Mouse (Mus musculus): ENCODE measurements around the gene Nav2.
A peak's percentile ranks its signal among the peaks of the same experiment; 100 is the strongest.

Nav2 gene

DNA sequence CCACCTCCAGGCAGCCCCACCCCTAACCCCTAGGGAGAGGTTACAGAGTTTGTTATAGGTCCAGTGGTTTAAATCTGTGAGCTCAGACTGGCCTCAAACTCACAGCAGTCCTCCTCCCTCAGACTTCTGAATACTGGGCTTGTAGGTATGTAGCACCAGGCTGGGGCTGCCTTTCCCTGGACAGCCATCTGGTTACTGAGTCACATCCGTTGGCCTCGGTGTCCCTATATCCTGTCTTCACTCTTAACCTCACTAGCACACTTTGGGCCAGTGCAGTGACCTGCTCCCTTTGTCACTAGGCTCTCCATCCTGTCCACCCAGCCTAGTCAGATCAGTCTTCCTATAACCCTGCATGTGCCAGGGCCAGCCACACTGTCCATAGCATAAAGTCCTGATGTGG lies 19.8 kb upstream of the Nav2 start:
- DNase-seq (ENCODE audit: low spot score in 2 of 2): no peak

DNA sequence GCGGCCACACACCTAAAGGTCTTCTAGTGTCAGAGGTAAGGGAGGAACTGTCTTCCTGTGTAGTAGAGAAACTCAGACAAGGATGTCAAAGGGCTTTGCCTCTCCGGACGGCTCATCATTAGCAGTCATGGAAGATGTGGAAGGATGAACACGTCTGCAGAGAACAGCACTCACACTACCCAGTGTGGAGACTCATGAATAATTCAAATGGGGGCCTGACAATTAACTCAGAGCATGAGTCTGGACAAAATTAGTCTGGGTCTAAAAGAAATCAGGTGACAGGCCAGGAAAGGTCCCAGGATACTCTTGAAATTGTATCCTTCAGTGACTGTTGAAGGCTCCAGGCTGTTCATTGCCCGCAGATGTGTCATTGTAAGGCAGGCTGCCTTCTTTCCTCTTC lies 17.5 kb upstream of the Nav2 start:
- no peak for DNase-seq (ENCODE audit: low spot score in 2 of 2)

DNA sequence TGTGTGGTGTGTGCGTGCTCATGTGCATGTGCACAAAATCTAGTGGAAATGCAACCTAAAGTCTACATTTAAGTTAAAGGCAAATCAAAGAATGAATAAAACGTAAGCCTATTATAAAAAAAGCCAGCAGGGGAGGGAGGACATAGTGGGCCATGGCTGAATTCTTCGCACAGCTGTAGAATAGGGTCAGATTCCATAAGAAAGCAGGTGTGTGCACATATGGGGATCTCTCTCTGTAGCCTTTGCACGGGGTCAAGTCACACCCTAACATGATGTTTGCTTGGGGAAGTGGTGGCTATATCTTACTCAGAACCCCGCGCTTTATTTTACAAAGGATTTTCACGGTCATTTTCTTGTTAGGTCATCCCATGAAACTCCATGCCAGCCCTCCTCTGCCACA lies 15.4 kb upstream of the Nav2 start:
- no peak for DNase-seq (ENCODE audit: low spot score in 2 of 2)

DNA sequence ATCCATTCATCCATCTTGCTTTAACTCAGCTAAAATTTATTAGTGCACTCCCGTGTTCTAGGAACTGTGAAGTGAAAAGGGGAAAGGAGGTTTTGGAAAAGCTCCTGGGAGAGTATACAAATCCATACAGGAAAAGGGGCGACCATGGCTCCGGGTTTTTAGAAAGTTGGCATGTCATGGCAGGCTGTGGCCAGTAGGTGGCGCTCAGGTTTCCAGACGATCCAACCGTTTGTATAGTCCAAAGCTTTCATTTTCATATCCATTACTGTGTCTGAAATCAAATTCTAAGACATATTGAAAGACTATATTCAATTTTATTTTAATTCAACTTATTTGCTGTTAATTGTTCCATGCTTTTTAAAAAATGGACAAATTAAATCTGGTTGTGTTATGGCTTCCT lies 14.4 kb upstream of the Nav2 start:
- peak; percentile 31 to 63 for DNase-seq (ENCODE audit: low spot score in 2 of 2)

DNA sequence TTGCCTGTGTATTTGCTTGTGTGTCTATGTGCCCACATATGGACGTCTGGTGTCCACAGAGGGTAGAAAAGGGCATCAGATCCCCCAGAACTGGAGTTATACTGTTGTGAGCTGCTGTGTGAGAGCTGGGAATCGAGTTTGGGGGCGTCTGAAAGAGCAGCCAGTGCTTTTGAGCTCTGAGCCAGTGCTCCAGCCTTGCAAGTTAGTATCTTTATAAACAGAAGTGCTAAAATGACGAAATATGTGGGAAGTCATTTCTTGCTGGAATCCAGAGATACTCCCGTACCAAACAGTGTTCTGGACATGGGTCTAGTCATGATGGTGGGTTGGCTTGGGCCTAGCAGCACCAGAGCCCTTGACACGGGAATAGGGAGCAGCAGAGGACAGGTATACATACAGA lies 13.8 kb upstream of the Nav2 start:
- DNase-seq (ENCODE audit: low spot score in 2 of 2): no peak

DNA sequence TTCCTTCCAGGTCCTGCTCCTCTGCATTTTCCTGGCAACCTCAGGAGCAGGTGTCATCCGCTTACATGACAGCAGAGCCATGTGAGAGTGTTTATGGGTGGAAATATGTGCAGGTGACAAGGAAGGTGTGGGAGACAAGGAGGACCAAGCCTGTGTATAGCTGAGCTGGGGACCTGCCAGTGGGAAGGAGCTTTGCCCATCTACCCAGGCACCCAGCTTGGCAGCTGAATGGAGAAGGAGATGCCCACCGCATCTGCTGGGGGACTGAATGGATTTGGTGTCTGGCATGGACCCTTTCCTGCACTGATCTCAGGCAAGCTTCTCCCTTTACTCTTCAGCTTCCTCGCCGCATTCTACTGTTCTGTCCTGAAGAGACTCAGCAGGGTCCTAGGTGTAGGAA lies 13.0 kb upstream of the Nav2 start:
- DNase-seq (ENCODE audit: low spot score in 2 of 2): no peak

DNA sequence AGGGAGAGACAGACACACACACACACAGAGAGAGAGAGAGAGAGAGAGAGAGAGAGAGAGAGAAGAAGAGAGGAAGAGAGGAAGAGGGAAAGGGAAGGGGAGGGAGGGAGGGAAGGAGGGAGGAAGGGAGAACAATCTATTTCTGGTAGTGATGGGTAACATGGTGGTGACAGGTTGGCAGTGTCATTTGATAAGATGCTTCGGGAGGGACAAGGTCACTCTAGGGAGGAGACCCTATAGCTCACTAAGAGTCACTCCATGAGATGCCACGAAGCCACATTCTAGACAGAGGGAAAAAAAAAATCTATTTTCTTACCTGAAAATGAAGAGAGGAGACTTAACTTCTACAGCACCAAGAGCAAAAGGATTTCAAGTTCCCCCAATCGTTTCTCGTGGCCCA lies 12.5 kb upstream of the Nav2 start:
- no peak for DNase-seq (ENCODE audit: low spot score in 2 of 2)

DNA sequence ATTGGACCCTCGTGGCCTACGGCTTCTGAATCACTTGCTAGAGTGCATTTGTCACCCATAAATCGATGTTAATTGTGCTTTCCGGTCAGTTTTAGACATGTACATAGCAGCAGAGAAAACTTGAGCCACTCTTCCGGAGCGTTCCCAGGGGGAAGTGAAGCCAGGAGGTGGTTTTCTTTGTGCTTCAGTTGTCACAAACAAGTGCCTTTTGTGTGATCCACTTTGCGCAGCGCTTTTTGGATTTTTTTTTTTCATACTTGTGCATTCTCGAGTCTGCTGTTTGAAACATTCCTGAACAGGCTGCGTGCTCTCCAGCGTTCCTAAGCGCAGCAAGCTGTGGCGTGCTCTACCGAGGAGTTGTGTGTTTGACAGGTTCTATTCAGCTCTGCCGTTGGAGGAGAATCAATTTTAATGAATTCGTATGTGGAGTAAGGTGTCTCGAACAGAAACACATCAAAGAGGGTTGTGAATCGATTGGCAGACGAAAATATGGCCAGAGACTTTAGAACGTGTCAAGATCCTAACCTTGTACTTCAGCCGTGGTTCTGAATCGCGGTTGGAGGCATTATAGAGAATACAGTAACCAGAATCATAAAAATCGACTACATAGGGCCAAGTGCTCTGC lies 10.9 kb upstream of the Nav2 start:
- DNase-seq (ENCODE audit: low spot score in 2 of 2): no peak

DNA sequence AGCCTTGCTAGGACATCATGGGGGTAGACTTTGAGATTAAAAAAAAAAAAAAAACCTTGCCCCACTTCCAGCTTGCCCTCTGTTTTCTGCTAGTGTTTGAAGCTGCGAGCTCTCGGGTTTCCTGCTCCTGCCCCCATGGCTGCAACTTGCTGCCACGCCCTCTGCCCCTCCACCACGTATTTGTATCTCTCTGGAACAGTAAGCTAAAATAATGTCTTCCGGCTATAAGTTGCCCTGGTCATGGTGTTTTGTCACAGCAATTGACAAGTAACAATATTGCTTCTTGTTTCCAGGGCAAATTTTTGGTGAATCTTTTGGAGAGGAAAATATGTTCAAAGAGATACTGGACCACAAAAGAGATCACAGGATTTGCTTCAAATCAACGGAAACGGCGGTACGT lies 10.1 kb upstream of the Nav2 start:
- no peak for DNase-seq (ENCODE audit: low spot score in 2 of 2)

DNA sequence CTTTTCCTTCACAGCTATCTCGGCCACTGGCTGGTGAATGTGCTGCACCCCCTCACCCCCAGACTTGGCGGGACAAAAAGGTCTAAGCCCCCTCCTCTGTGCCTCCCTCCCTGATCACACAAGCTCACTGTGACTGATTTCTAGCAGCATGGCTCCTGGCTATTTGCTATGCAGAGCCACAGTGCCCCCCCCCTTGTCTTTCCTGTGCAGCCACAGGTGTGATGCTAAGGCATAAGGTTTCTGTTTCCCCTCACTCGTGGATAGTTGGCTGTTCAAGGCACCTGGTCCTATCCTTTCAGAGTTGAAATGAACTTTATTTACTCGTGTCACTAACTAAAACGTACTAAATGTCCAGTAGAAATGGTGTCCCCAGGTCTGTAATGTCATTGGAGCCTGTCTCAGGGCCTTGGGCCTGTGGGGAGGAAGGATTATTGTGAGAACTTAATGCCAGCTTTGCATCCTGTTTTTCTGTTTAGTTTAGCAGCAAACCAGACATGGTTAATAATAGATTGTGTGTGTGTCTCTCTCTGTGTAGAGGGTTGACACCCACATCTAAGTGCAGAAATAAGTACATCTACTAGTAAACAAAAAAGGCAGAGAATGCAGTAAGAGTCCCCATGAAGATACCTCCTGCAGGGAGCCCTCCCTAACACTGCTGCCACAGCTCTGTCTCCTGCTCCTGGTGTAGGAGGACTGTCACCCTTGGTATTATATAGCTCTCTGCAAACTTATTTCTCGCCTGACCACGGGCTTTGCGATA lies 7.9 kb upstream of the Nav2 start:
- no peak for DNase-seq (ENCODE audit: low spot score in 2 of 2)

DNA sequence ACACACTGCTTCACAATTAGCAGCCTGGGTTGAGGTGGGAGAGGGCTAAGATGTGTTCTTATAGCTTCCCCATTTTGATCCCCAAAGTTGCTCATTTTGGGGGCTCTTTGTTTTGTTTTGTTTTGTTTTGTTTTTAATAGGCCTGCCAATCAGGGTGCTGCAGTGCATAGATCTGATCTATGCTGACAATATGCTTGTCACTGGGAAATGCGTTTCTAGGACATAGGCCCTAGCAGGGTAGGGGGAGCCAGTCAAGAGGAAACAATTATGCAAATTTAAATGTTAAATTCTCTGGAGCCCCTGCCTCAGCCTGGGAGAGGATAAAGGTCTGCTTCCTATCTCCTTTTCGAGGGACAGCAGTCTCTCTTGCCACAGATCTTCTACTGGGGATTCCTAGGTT lies 6.1 kb upstream of the Nav2 start:
- DNase-seq (ENCODE audit: low spot score in 2 of 2): no peak

DNA sequence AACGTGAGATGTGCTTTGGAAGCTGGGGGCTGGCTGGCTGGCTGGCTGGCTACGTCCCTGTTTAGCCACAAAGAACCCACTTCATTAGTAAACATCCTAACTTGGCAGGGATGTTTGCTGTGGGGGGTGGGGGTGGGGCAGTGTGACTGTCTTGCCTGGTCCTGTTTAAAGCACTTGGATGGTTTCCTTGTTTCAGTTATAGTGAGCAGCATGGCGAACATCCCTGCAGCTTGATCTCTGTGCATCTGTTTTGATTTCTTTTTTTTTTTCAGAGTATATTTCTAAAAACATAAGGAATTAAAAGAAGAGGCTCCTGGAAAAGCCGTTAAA lies 791 bp downstream of the Nav2 start:
- no peak for DNase-seq (ENCODE audit: low spot score in 2 of 2)

DNA sequence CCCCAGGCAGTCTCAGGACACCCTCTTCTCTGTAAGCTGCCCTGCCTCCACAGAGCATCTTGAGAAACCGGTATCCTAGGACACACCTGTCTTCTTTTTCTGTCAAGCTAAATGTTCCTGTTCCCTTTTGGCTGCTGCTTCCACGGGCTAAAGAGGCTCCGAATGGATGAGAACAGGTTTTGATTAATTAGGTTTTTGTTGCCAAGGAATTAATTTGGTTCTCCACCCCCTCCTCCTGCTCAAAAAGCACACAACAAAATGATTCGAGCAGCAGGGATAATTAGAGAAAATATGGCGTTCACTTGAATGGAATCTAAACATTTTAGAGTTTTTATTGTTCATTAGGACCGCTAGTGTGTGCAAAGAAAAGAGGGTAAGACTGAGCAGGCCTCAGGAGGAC lies 1.8 kb downstream of the Nav2 start:
- no peak for DNase-seq (ENCODE audit: low spot score in 2 of 2)

DNA sequence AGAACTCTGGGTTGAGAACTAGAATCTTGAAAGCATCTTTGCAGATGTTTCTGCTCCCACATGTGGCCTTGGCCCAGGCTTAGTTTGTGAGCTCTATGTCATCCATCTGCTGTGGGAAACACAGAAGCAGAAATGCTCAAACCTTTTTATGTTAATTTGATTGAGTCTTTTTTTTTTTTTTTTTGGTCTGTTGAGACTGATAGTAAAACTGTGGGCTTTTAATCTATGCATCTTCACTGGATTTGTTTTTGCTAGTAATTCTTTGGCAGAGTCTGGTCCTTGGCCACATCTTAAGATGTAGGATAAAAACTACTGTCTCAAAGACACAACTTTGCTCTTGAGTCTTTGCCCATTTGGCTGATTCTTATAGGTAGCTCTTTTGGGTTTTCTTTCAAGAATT lies 2.6 kb downstream of the Nav2 start:
- no peak for DNase-seq (ENCODE audit: low spot score in 2 of 2)

DNA sequence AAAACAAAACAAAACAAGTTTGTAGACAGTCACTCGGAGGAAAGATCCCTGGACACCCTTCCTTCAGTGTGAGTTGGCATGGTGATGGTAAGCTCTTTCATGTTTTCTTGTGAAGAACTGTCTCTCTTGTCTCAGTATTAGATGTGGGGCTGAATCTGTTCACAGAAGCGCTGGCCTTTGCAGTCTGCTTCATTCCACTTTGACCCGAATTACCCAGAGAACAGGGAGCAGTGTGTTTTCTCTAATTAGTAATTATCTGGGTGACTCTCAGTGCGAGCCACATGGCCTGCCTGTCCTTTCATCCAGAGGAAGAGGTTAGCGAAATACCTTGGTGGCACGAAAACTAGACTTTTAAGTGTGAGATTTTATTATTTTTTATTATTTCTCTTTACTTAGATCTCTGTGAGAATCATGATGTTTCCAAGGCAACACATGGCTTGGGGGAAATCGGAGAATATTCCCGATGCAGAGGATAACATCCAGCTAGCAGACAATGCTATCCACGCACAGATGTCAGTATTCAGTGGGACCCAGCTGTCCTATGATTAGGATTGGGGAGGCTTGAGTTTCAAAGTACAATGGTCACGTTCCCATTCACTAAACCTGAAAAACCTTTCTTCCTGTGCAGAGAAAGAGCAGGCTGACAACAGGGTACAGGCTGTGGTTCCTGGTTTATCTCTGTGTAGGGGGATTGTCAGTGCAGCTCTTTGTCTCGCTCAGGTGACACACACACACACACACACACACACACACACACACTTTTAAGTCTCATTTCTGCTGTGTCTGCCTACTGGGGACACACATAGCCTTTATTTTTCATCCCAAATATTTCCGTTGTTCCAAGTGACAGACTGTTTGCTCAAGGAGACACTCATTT lies 6.4 kb downstream of the Nav2 start:
- DNase-seq (ENCODE audit: low spot score in 2 of 2): no peak

DNA sequence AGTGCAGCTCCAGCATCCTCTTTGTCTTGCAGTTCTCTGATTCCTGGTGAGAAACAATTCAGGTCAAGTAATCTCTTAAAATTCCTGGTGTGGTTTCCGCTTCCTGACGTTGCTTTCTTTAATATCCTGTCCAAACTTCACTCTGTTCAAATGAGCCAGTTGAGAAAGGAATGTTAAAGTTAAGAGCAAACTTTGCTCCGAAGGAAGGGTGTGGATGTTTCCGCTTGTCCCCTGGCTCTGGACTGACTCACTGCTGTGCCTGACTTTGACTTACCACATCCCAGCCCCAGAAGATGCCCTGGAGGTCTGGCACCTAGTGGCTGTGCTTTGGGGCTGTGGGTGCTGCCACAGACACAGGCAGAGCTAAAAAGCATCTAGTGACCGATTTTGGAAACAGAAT lies 8.9 kb downstream of the Nav2 start:
- DNase-seq (ENCODE audit: low spot score in 2 of 2): no peak

DNA sequence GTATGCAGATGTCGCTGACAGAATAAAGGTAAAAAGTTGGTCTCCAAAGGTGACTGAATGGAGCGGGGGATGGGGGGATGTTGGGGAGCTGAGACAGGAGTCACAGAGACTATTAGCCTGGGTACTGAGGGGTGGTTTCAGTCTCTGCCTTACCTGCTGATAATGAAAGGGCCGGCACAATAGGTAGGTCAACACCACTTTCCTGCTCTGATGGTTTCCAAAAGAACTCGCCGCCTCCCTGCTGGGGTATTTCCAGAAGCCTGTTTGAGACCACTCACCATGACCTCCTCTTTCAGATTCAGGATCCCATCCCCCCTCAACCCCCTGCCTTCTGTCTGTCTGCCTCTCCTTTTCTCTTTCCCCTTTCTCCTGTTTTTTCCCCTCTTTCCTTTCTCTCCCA lies 9.5 kb downstream of the Nav2 start:
- DNase-seq (ENCODE audit: low spot score in 2 of 2): no peak

DNA sequence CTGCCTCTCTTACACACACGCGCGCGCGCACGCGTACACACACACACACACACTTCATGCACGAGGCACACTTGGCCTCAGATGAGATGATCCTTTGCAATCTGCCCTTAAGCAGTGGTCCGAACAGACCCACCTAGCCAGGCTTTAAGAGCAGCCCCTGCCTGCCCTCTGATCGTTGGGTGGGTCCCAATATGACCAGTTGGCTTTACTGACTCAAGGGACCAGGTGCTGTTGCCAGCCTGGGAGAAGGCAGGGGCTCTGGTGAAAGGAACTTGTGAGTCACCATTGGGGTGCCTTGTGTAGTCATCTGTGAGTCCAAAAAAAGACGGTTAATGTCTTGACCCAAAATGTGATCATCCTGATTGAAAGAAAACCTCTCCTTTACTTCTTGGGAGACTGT lies 9.9 kb downstream of the Nav2 start:
- DNase-seq (ENCODE audit: low spot score in 2 of 2): no peak

DNA sequence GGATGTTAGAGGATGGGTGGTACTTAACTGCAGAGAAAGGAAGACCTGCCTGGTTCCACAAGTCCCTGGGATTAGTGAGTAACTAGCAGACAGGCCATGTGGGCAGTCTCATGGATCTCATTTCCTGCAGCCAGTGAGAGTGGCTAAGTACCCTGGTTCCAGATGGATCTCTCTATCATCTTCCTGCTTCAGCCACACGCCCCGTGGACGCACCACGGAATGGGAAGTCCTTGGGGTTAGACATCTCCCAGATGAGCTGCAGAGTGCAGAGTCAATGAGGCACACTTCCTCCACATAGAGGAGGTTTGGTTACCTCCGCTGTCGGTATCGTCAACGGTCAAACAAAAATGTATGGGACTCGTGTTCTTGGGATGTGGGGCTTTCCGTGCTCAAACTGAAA lies 15.1 kb downstream of the Nav2 start:
- DNase-seq (ENCODE audit: low spot score in 2 of 2): no peak

DNA sequence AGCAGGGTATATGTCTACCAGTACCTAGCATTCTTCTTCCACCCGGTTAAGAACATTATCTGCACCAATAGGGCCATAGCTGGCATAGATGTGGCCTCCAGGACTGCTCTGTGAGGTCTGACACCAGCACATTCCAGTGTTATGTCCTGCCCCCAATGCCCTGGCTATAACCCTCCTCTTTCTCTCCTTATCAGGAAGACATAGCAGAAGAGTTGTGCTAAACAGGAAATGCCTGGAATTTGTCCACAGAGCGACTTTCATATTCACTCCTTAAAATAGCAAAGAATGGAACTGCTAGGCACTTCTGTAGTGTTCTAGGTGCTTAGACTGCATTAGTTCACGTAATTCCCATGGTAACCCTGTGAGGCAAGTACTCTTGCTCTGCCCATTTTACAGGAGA lies 16.7 kb downstream of the Nav2 start:
- DNase-seq (ENCODE audit: low spot score in 2 of 2): no peak

DNA sequence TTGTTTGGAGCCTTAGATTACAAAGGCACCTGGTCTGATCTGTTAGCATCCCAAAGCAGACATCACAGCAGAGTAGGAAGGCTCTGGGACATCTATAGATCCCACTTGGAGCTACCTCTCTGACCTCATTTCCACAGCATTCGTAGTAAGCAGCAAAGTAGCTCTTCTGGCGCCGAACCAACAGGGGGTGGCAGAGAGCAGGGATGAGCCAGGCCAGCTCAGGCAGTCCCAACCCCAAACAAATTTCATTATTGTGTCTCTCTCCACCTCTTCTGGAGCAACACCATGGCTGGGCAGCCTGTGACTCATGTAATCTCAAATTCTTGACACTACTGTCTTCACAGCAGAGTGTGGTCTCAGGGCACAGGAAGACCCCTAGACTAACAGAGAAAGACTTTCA lies 19.8 kb downstream of the Nav2 start:
- peak; percentile 42 to 53 for DNase-seq (ENCODE audit: low spot score in 2 of 2)

DNA sequence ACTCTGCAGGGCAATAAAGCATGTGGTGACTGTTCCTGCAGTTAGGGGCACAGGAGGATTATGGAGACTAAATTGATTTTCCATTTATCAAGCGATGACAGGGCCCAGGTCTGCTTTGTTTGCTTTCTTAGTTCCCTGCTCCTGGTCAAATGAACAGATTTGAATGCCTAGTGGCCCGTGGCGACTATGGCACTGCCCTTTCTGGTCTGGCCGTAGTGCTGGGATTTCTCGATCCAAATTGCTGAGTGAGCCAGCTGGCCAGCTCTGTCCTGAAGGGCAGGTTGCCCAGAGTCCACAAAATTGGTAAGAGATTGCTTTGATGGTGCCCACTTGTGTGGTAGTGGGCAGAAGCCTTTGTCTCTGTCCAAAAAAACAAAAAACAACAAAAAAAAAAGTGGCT lies 21.9 kb downstream of the Nav2 start:
- DNase-seq (ENCODE audit: low spot score in 2 of 2): no peak

DNA sequence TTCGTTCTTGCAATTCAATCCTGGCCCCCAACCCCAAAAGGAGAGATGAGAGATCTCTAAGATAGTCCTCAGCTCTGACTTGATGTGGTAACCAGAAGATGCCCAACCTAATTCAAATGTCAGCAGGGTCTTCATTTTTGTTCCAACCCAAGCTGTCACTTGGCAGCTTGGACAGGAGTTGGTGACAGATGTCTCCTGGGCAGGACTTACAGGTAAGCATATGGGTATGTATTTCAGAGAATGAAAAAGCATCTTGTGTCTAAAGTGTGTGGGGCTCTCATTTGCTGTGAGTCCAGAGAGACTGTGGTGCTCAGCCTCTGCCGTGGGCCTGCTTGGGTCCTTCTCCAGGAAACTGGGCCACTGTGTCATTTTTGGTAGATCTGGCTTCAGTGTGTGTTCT lies 23.6 kb downstream of the Nav2 start:
- no peak for DNase-seq (ENCODE audit: low spot score in 2 of 2)
